Mouse (Mus musculus) adrenal gland, postnatal 36 days (tissue): ENCODE measurements around the gene Tubb4a. TPM values are rescaled to one million over a fixed set of nuclear protein-coding genes. Genes with fewer than 3 reads are reported as not detected.
"Not testable (repeated sequence)": the region's sequence is repeated elsewhere in the genome, so short reads cannot be mapped to it uniquely, and the experiment has no call there.

Experiments
- DNase-seq, 2 experiments: peaks; one replicate each; pipeline ENCODE4 v3.0.0; 2021; ENCODE audit warnings: mixed read lengths in 1 of 2
- long read RNA-seq, 2 experiments: library from polyadenylated mRNA; stranded (forward); transcript quantifications; one replicate each; pipeline ENCODE4 v2.0.0; 2021; ENCODE audit warnings: borderline sequencing depth in 2 of 2
- total RNA-seq, 2 experiments: library from RNA; stranded (reverse); gene quantifications; 2 replicates each; pipeline ENCODE4 v1.2.3; 2021

Gene Tubb4a
- 1 to 10 TPM; 3.7 to 4.2 TPM for total RNA-seq
- long read RNA-seq, experiment 1, partial matches to known transcripts, result 0 of 2 reads
- long read RNA-seq, experiment 1, other reads (novel, unspliced or antisense), result 0 of 2 reads
- long read RNA-seq, experiment 2, partial matches to known transcripts, result 0 of 4 reads
- long read RNA-seq, experiment 2, other reads (novel, unspliced or antisense), result 0 of 4 reads

- DNase-seq, result peak; percentile 30 to 49
These were observed at the start of gene Tubb4a for GRCm38 (mm10) chr17:57087049-57087832. TSS of gene Tubb4a (minus strand) at chr17:57087782.

- DNase-seq, result no peak
These were observed 48.1 kb upstream of the Tubb4a start for GRCm38 (mm10) chr17:57135635-57136034.

- no peak for DNase-seq
These were observed 47.1 kb upstream of the Tubb4a start for GRCm38 (mm10) chr17:57134693-57135092.

- not testable (repeated sequence) for DNase-seq
These were observed 46.4 kb upstream of the Tubb4a start for GRCm38 (mm10) chr17:57134021-57134420.

- no peak for DNase-seq
These were observed 44.2 kb upstream of the Tubb4a start for GRCm38 (mm10) chr17:57131793-57132192.

GRCm38 (mm10) chr17:57125853-57126622, 38.5 kb upstream of the Tubb4a start:
- no peak for DNase-seq

- no peak for DNase-seq
These were observed 37.2 kb upstream of the Tubb4a start for GRCm38 (mm10) chr17:57124792-57125191.

GRCm38 (mm10) chr17:57123192-57124118, 35.9 kb upstream of the Tubb4a start:
- no peak for DNase-seq

GRCm38 (mm10) chr17:57121856-57122255, 34.3 kb upstream of the Tubb4a start:
- DNase-seq, result no peak

- peak; percentile 32 to 59 for DNase-seq
These were observed 31.2 kb upstream of the Tubb4a start for GRCm38 (mm10) chr17:57118524-57119349.

GRCm38 (mm10) chr17:57116801-57117200, 29.2 kb upstream of the Tubb4a start:
- peak in 1 of 2 experiments; percentile 18 for DNase-seq

GRCm38 (mm10) chr17:57112768-57113474, 25.3 kb upstream of the Tubb4a start:
- peak in 1 of 2 experiments; percentile 14 for DNase-seq

GRCm38 (mm10) chr17:57110005-57110404, 22.4 kb upstream of the Tubb4a start:
- DNase-seq, result no peak

GRCm38 (mm10) chr17:57108666-57109171, 21.1 kb upstream of the Tubb4a start:
- no peak for DNase-seq

GRCm38 (mm10) chr17:57108040-57108665, 20.6 kb upstream of the Tubb4a start:
- no peak for DNase-seq

GRCm38 (mm10) chr17:57107064-57107463, 19.5 kb upstream of the Tubb4a start:
- no peak for DNase-seq

GRCm38 (mm10) chr17:57106035-57106368, 18.4 kb upstream of the Tubb4a start:
- no peak for DNase-seq

- peak in 1 of 2 experiments; percentile 43 for DNase-seq
These were observed 17.8 kb upstream of the Tubb4a start, which contains the start of gene Tnfsf9 for GRCm38 (mm10) chr17:57105181-57106034. TSS of gene Tnfsf9 (plus strand) at chr17:57105325.
